Mouse (Mus musculus): ENCODE data around the gene Abhd17c. TPM values are rescaled to one million over a fixed set of nuclear protein-coding genes. Genes with fewer than 3 reads are reported as not detected.

Gene Abhd17c
- total and polyA plus RNA-seq, 3 experiments = 29.5 to 34.8 (median 32.7) TPM

GRCm38 (mm10) chr7:84171177-84171787 lies 19.6 kb upstream of the Abhd17c start:
- Histone ChIP-seq H3K36me3 (ENCODE audit: control insufficient read depth, insufficient read depth, low read length) (no peaks in the 10 kb centered on the region), H3K4me3 (no peak overlapping the region), H3K27ac (no peak overlapping the region), H3K4me1 (ENCODE audit: control insufficient read depth, insufficient read depth, low read length) (no peaks in the 10 kb centered on the region), H3K9ac (ENCODE audit: low read depth, low read length) (no peak overlapping the region), H3K79me2 (replicated peaks; ENCODE audit: control insufficient read depth, insufficient read depth, low read length) (no peaks in the 10 kb centered on the region), H3K27me3 (ENCODE audit: control insufficient read depth, insufficient read depth, low read length) (no peaks in the 10 kb centered on the region)
- DNase-seq = no peak
- intact Hi-C loops (cut with DNase I) = no loop called here
- WGBS = 81% methylated on average over 1 of the region's 1 CpGs
- TF ChIP-seq EP300 (IDR thresholded peaks at IDR 0.05; ENCODE audit: insufficient read depth, low read depth, low read length) = no peak
- TF ChIP-seq CTCF (IDR thresholded peaks at IDR 0.05) = no peak
- no peak for TF ChIP-seq POLR2A (IDR thresholded peaks at IDR 0.05; ENCODE audit: insufficient read depth, low read depth, low read length)

GRCm38 (mm10) chr7:84168355-84168754 lies 16.7 kb upstream of the Abhd17c start:
- no peak overlapping the region for H3K27ac ChIP-seq
- no peaks in the 10 kb centered on the region for H3K27me3 ChIP-seq (ENCODE audit: control insufficient read depth, insufficient read depth, low read length)
- H3K79me2 ChIP-seq (replicated peaks; ENCODE audit: control insufficient read depth, insufficient read depth, low read length) = no peaks in the 10 kb centered on the region
- 88% methylated on average over 2 of the region's 2 CpGs for WGBS
- intact Hi-C loops (cut with DNase I) = no loop called here
- no peaks in the 10 kb centered on the region for H3K4me1 ChIP-seq (ENCODE audit: control insufficient read depth, insufficient read depth, low read length)
- no peak overlapping the region for H3K4me3 ChIP-seq
- H3K9ac ChIP-seq (ENCODE audit: low read depth, low read length) = no peak overlapping the region
- no peaks in the 10 kb centered on the region for H3K36me3 ChIP-seq (ENCODE audit: control insufficient read depth, insufficient read depth, low read length)
- no peak for DNase-seq
- TF ChIP-seq CTCF (IDR thresholded peaks at IDR 0.05) = no peak
- no peak for TF ChIP-seq EP300 (IDR thresholded peaks at IDR 0.05; ENCODE audit: insufficient read depth, low read depth, low read length)
- no peak for TF ChIP-seq POLR2A (IDR thresholded peaks at IDR 0.05; ENCODE audit: insufficient read depth, low read depth, low read length)

GRCm38 (mm10) chr7:84166721-84167419 lies 15.2 kb upstream of the Abhd17c start:
- no peaks in the 10 kb centered on the region for H3K4me1 ChIP-seq (ENCODE audit: control insufficient read depth, insufficient read depth, low read length)
- intact Hi-C loops (cut with DNase I) = no loop called here
- 70% methylated on average over 4 of the region's 4 CpGs for WGBS
- H3K79me2 ChIP-seq (replicated peaks; ENCODE audit: control insufficient read depth, insufficient read depth, low read length) = no peaks in the 10 kb centered on the region
- TF ChIP-seq POLR2A (IDR thresholded peaks at IDR 0.05; ENCODE audit: insufficient read depth, low read depth, low read length) (no peak), EP300 (IDR thresholded peaks at IDR 0.05; ENCODE audit: insufficient read depth, low read depth, low read length) (no peak), CTCF (IDR thresholded peaks at IDR 0.05) (no peak)
- DNase-seq = no peak
- no peak overlapping the region for H3K27ac ChIP-seq
- no peaks in the 10 kb centered on the region for H3K36me3 ChIP-seq (ENCODE audit: control insufficient read depth, insufficient read depth, low read length)
- no peak overlapping the region for H3K4me3 ChIP-seq
- no peaks in the 10 kb centered on the region for H3K27me3 ChIP-seq (ENCODE audit: control insufficient read depth, insufficient read depth, low read length)
- H3K9ac ChIP-seq (ENCODE audit: low read depth, low read length) = no peak overlapping the region

- 59% methylated on average over 1 of the region's 1 CpGs for WGBS
- Histone ChIP-seq H3K4me3 (no peak overlapping the region), H3K27me3 (ENCODE audit: control insufficient read depth, insufficient read depth, low read length) (no peaks in the 10 kb centered on the region), H3K27ac (no peak overlapping the region), H3K79me2 (replicated peaks; ENCODE audit: control insufficient read depth, insufficient read depth, low read length) (no peaks in the 10 kb centered on the region), H3K4me1 (ENCODE audit: control insufficient read depth, insufficient read depth, low read length) (no peaks in the 10 kb centered on the region), H3K9ac (ENCODE audit: low read depth, low read length) (no peak overlapping the region), H3K36me3 (ENCODE audit: control insufficient read depth, insufficient read depth, low read length) (no peaks in the 10 kb centered on the region)
- no peak for DNase-seq
- intact Hi-C loops (cut with DNase I) = no loop called here
- no peak for TF ChIP-seq POLR2A (IDR thresholded peaks at IDR 0.05; ENCODE audit: insufficient read depth, low read depth, low read length)
- no peak for TF ChIP-seq CTCF (IDR thresholded peaks at IDR 0.05)
- TF ChIP-seq EP300 (IDR thresholded peaks at IDR 0.05; ENCODE audit: insufficient read depth, low read depth, low read length) = no peak
Measured at GRCm38 (mm10) chr7:84166007-84166406, 14.3 kb upstream of the Abhd17c start.

GRCm38 (mm10) chr7:84165288-84165687 lies 13.6 kb upstream of the Abhd17c start:
- Histone ChIP-seq H3K4me1 (ENCODE audit: control insufficient read depth, insufficient read depth, low read length) (no peaks in the 10 kb centered on the region), H3K79me2 (replicated peaks; ENCODE audit: control insufficient read depth, insufficient read depth, low read length) (no peaks in the 10 kb centered on the region), H3K27ac (no peak overlapping the region), H3K27me3 (ENCODE audit: control insufficient read depth, insufficient read depth, low read length) (no peaks in the 10 kb centered on the region), H3K36me3 (ENCODE audit: control insufficient read depth, insufficient read depth, low read length) (no peaks in the 10 kb centered on the region), H3K9ac (ENCODE audit: low read depth, low read length) (no peak overlapping the region), H3K4me3 (no peak overlapping the region)
- intact Hi-C loops (cut with DNase I) = no loop called here
- 57% methylated on average over 3 of the region's 3 CpGs for WGBS
- TF ChIP-seq CTCF (IDR thresholded peaks at IDR 0.05) = no peak
- no peak for TF ChIP-seq POLR2A (IDR thresholded peaks at IDR 0.05; ENCODE audit: insufficient read depth, low read depth, low read length)
- TF ChIP-seq EP300 (IDR thresholded peaks at IDR 0.05; ENCODE audit: insufficient read depth, low read depth, low read length) = no peak
- no peak for DNase-seq

GRCm38 (mm10) chr7:84164880-84165279 lies 13.2 kb upstream of the Abhd17c start:
- TF ChIP-seq CTCF (IDR thresholded peaks at IDR 0.05) (no peak), POLR2A (IDR thresholded peaks at IDR 0.05; ENCODE audit: insufficient read depth, low read depth, low read length) (no peak), EP300 (IDR thresholded peaks at IDR 0.05; ENCODE audit: insufficient read depth, low read depth, low read length) (no peak)
- no peak overlapping the region for H3K9ac ChIP-seq (ENCODE audit: low read depth, low read length)
- no peaks in the 10 kb centered on the region for H3K79me2 ChIP-seq (replicated peaks; ENCODE audit: control insufficient read depth, insufficient read depth, low read length)
- no peaks in the 10 kb centered on the region for H3K36me3 ChIP-seq (ENCODE audit: control insufficient read depth, insufficient read depth, low read length)
- intact Hi-C loops (cut with DNase I) = no loop called here
- no peak overlapping the region for H3K27ac ChIP-seq
- DNase-seq = no peak
- no peaks in the 10 kb centered on the region for H3K27me3 ChIP-seq (ENCODE audit: control insufficient read depth, insufficient read depth, low read length)
- WGBS = 70% methylated on average over 4 of the region's 4 CpGs
- H3K4me1 ChIP-seq (ENCODE audit: control insufficient read depth, insufficient read depth, low read length) = no peaks in the 10 kb centered on the region
- no peak overlapping the region for H3K4me3 ChIP-seq
